Mouse (Mus musculus) ES-E14 (cell line): ENCODE measurements around the gene Adtrp.

Experiments used
- CHD2 ChIP-seq: IDR thresholded peaks from 2 replicates; pipeline ENCODE4 v1.6.1; 2014; ENCODE audit warnings: mild to moderate bottlenecking, low read depth, low read length, inconsistent platforms
- HCFC1 ChIP-seq: IDR thresholded peaks from 2 replicates; pipeline ENCODE4 v1.6.1; 2012; ENCODE audit warnings: low read length, inconsistent platforms, borderline replicate concordance; ENCODE audit not compliant: insufficient read depth
- MAFK ChIP-seq: IDR thresholded peaks from 2 replicates; pipeline ENCODE4 v1.6.1; 2014; ENCODE audit warnings: mild to moderate bottlenecking, low read depth, low read length, inconsistent platforms; ENCODE audit not compliant: insufficient read depth
- ZC3H11A ChIP-seq: IDR thresholded peaks from 2 replicates; pipeline ENCODE4 v1.6.1; 2012; ENCODE audit warnings: low read depth, mild to moderate bottlenecking, inconsistent platforms, low read length, borderline replicate concordance
- ZNF384 ChIP-seq: IDR thresholded peaks from 2 replicates; pipeline ENCODE4 v1.6.1; 2012; ENCODE audit warnings: low read depth, low read length, inconsistent platforms

DNA sequence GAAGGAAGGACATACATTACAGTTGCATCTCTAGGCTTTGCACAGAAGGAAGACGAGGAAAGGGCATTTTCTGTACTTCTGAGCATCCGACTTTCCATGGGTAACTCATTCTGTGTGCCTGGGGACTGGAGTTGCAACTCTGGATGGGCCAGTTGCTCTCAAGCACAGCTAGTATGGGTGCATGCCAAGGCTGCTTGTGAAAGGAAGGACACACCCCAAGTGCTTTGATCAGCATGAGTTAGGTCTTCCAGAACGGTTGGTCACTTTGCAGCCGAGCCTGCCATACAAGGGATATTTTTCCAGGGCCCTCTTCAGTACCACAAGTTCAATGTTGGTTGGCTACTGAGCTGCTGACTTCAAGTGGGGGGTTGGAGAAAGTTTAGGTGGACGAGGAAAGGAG lies 968 bp downstream of the Adtrp start:
- TF ChIP-seq HCFC1 (no peak), ZC3H11A (no peak), ZNF384 (no peak), MAFK (no peak), CHD2 (no peak)
